In the genomic region with DNA sequence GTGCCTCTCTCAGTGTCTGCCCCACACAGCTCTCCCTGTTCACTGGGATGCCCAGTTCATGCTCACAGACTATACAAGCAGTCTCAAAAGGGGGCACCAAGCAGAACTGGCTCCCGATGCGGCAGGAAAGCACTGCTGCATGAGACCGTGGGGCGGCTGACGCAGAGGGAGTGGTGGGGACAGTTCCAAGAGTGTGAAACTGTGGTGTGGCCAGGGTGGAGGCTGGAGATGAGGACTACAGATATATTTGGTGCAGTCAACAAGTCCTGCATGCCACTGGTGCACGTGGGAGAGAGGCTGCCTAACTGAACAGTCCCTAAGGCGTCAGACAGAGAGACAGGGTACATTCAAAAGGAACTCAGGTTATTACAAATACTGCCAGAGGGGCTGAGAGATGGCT, we compare ENCODE assay signal across 9 mouse cellular contexts. TPM values are rescaled to one million over a fixed set of nuclear protein-coding genes. Genes with fewer than 3 reads are reported as not detected.
A peak's percentile ranks its signal among the peaks of the same experiment; 100 is the strongest.
DNase-seq lines count a peak whose midpoint lies in the region; ATAC-seq and TF ChIP-seq lines count a peak whose summit lies in the region.
"Had no signal": no experiment of that assay in that cellular context is flagged by ENCODE, and none has a peak within 500 bp of the region (broad histone marks: within the 10 kb centered on the region; RNA-seq: fewer than 3 reads in every experiment).

No protein-coding gene starts in this region.

- H3K4me2 ChIP-seq in heart, postnatal 0 days (ENCODE audit: low read depth, low read length), result peak overlapping the region; percentile 43
- H3K4me2 ChIP-seq: embryonic facial prominence, embryonic 12.5 days had no signal

- H3K9ac ChIP-seq in heart, postnatal 0 days (replicated peaks; ENCODE audit: low read depth, low read length), result no peak overlapping the region; the same call in 1 of the 2 replicates
- H3K9ac ChIP-seq: embryonic facial prominence, embryonic 12.5 days had no signal

- no peaks in the 10 kb centered on the region for H3K9me3 ChIP-seq in heart, postnatal 0 days (replicated peaks; ENCODE audit: control insufficient read depth, low read length)
- H3K9me3 ChIP-seq: embryonic facial prominence, embryonic 12.5 days had no signal

- no peaks in the 10 kb centered on the region for H3K27me3 ChIP-seq in heart, postnatal 0 days (ENCODE audit: control insufficient read depth, insufficient read depth, low read length)
- H3K27me3 ChIP-seq: embryonic facial prominence, embryonic 12.5 days had no signal

- ATAC-seq in heart, postnatal 0 days (ENCODE audit: insufficient read depth, low read depth), result peak; percentile 59

- DNase-seq in gastrocnemius, adult 18-20 months (ENCODE audit: low spot score), result peak; percentile 30
- no peak for DNase-seq in gastrocnemius, postnatal 14 days
- peak; percentile 28 for DNase-seq in T-cell, adult 2 months (ENCODE audit: low spot score)
- DNase-seq in heart, postnatal 0 days (ENCODE audit: low spot score), result peak; percentile 34
- DNase-seq in lung, postnatal 10 days, result peak; percentile 56
- peak; percentile 49 for DNase-seq in thymus, postnatal 4 days
- no peak for DNase-seq in layer of hippocampus, postnatal 25 days (ENCODE audit: extremely low spot score in 1 of 2, low spot score in 1 of 2)
- no peak for DNase-seq in neural tube, embryonic 10.5 days (ENCODE audit: extremely low spot score, low spot score)

- H3K4me1 ChIP-seq in heart, postnatal 0 days (ENCODE audit: control insufficient read depth, insufficient read depth), result peaks cover 13% of the 10 kb centered on the region

- no peak overlapping the region for H3K4me3 ChIP-seq in heart, postnatal 0 days (ENCODE audit: low read depth, low read length)
- H3K4me3 ChIP-seq: embryonic facial prominence, embryonic 12.5 days had no signal

- peak overlapping the region; percentile 78 for H3K27ac ChIP-seq in heart, postnatal 0 days (ENCODE audit: low read depth)
- H3K27ac ChIP-seq: embryonic facial prominence, embryonic 12.5 days had no signal

- WGBS in heart, postnatal 0 days, result 11% methylated on average over 7 of the region's 7 CpGs

- no peak for TF ChIP-seq CTCF in heart, postnatal 0 days (IDR thresholded peaks at IDR 0.05; ENCODE audit: low read depth)

- intact Hi-C loops in gastrocnemius, postnatal 14 days (cut with DNase I; ENCODE audit: low total_unique reads), result no loop called here

- TF ChIP-seq EP300 in heart, postnatal 0 days (IDR thresholded peaks at IDR 0.05; ENCODE audit: low read depth), result no peak

- no peaks in the 10 kb centered on the region for H3K36me3 ChIP-seq in heart, postnatal 0 days (replicated peaks; ENCODE audit: control insufficient read depth, insufficient read depth, low read length)
- H3K36me3 ChIP-seq: embryonic facial prominence, embryonic 12.5 days had no signal

RNA-seq across cellular contexts. Expression of gene Phb, which starts 22.2 kb away (rescaled TPM):
- 100 to 1,000 TPM; 151 to 168 TPM for total RNA-seq in gastrocnemius, adult 18-20 months (2021)
- 100 to 1,000 TPM; 149 to 153 TPM for total RNA-seq in gastrocnemius, postnatal 14 days (2021)
- 349 and 446 TPM in 2 replicates for total RNA-seq in heart, postnatal 0 days (2014; rRNA removed; ENCODE audit: low replicate concordance)
- 432 and 435 TPM in 2 replicates for polyA plus RNA-seq in heart, postnatal 0 days (2015; fragmentation: Nextera tagmentation; extraction: Ambion mirVana)
- 100 to 1,000 TPM in 1 of 2 experiments, 10 to 100 TPM in 1; 94.5 to 106 TPM for total RNA-seq in layer of hippocampus, postnatal 25 days (2021)

RNA-seq across cellular contexts. Expression of gene Zfp652, which starts 23.5 kb away (rescaled TPM):
- total RNA-seq in gastrocnemius, adult 18-20 months (2021), result 100 to 1,000 TPM; 105 to 128 TPM
- 10 to 100 TPM; 42.0 to 43.1 TPM for total RNA-seq in gastrocnemius, postnatal 14 days (2021)
- 13.6 and 20.7 TPM in 2 replicates for total RNA-seq in heart, postnatal 0 days (2014; rRNA removed; ENCODE audit: low replicate concordance)
- polyA plus RNA-seq in heart, postnatal 0 days (2015; fragmentation: Nextera tagmentation; extraction: Ambion mirVana), result 8.9 and 9.9 TPM in 2 replicates
- 10 to 100 TPM; 43.8 to 51.8 TPM for total RNA-seq in layer of hippocampus, postnatal 25 days (2021)

RNA-seq across cellular contexts. Expression of gene B130006D01Rik, which starts 34.4 kb away (rescaled TPM):
- total RNA-seq in gastrocnemius, adult 18-20 months (2021), result under 1 TPM; 0.09 to 0.27 TPM
- total RNA-seq in gastrocnemius, postnatal 14 days (2021), result under 1 TPM; 0.24 to 0.25 TPM
- total RNA-seq in heart, postnatal 0 days (2014; rRNA removed; ENCODE audit: low replicate concordance), result 0.57 TPM in 1 of 2 replicates, not detected in the other
- 0.23 and 0.45 TPM in 2 replicates for polyA plus RNA-seq in heart, postnatal 0 days (2015; fragmentation: Nextera tagmentation; extraction: Ambion mirVana)
- 1 to 10 TPM in 1 of 2 experiments, under 1 TPM in 1; 0.69 to 2.0 TPM for total RNA-seq in layer of hippocampus, postnatal 25 days (2021)

Comparison
In these comparisons a context has a peak if more than half of its experiments do, and no peak if none do; other contexts are left out.
1. DNase-seq: peak in gastrocnemius, adult 18-20 months (single experiment), T-cell, adult 2 months (single experiment), heart, postnatal 0 days (single experiment), lung, postnatal 10 days (single experiment) and thymus, postnatal 4 days (single experiment); none in gastrocnemius, postnatal 14 days (single experiment), layer of hippocampus, postnatal 25 days (0 of 2) and neural tube, embryonic 10.5 days (single experiment).